Mouse (Mus musculus): ENCODE data around the gene Bicdl1.
A peak's percentile ranks its signal among the peaks of the same experiment; 100 is the strongest.
"Not testable (repeated sequence)": the region's sequence is repeated elsewhere in the genome, so short reads cannot be mapped to it uniquely, and the experiment has no call there.

The Bicdl1 gene

GRCm38 (mm10) chr5:115731001-115731731 lies at the start of gene Bicdl1:
TSS of gene Bicdl1 (minus strand) at chr5:115731621.
- DNase-seq (ENCODE audit: low spot score) = peak; percentile 81

GRCm38 (mm10) chr5:115776911-115777310 lies 45.5 kb upstream of the Bicdl1 start:
- no peak for DNase-seq (ENCODE audit: low spot score)

- no peak for DNase-seq (ENCODE audit: low spot score)
Measured at GRCm38 (mm10) chr5:115775350-115775749, 43.9 kb upstream of the Bicdl1 start.

- no peak for DNase-seq (ENCODE audit: low spot score)
Measured at GRCm38 (mm10) chr5:115770048-115770447, 38.6 kb upstream of the Bicdl1 start.

- no peak for DNase-seq (ENCODE audit: low spot score)
Measured at GRCm38 (mm10) chr5:115769116-115769515, 37.7 kb upstream of the Bicdl1 start.

- DNase-seq (ENCODE audit: low spot score) = no peak
Measured at GRCm38 (mm10) chr5:115766821-115767220, 35.4 kb upstream of the Bicdl1 start.

GRCm38 (mm10) chr5:115763981-115764380 lies 32.6 kb upstream of the Bicdl1 start:
- DNase-seq (ENCODE audit: low spot score) = no peak

- no peak for DNase-seq (ENCODE audit: low spot score)
Measured at GRCm38 (mm10) chr5:115760903-115761302, 29.5 kb upstream of the Bicdl1 start.

- no peak for DNase-seq (ENCODE audit: low spot score)
Measured at GRCm38 (mm10) chr5:115758431-115759180, 27.2 kb upstream of the Bicdl1 start.

- DNase-seq (ENCODE audit: low spot score) = no peak
Measured at GRCm38 (mm10) chr5:115757516-115757915, 26.1 kb upstream of the Bicdl1 start.

- DNase-seq (ENCODE audit: low spot score) = no peak
Measured at GRCm38 (mm10) chr5:115755501-115755900, 24.1 kb upstream of the Bicdl1 start.

GRCm38 (mm10) chr5:115754831-115755230 lies 23.4 kb upstream of the Bicdl1 start:
- DNase-seq (ENCODE audit: low spot score) = peak; percentile 3

- no peak for DNase-seq (ENCODE audit: low spot score)
Measured at GRCm38 (mm10) chr5:115752883-115753282, 21.5 kb upstream of the Bicdl1 start.

- not testable (repeated sequence) for DNase-seq (ENCODE audit: low spot score)
Measured at GRCm38 (mm10) chr5:115751916-115752315, 20.5 kb upstream of the Bicdl1 start.

GRCm38 (mm10) chr5:115748316-115748715 lies 16.9 kb upstream of the Bicdl1 start:
- DNase-seq (ENCODE audit: low spot score) = no peak

- no peak for DNase-seq (ENCODE audit: low spot score)
Measured at GRCm38 (mm10) chr5:115745319-115745718, 13.9 kb upstream of the Bicdl1 start.

- no peak for DNase-seq (ENCODE audit: low spot score)
Measured at GRCm38 (mm10) chr5:115738032-115738431, 6.6 kb upstream of the Bicdl1 start.

- no peak for DNase-seq (ENCODE audit: low spot score)
Measured at GRCm38 (mm10) chr5:115734570-115734969, 3.1 kb upstream of the Bicdl1 start.

- peak; percentile 38 for DNase-seq (ENCODE audit: low spot score)
Measured at GRCm38 (mm10) chr5:115732849-115733216, 1.4 kb upstream of the Bicdl1 start.

- peak; percentile 90 for DNase-seq (ENCODE audit: low spot score)
Measured at GRCm38 (mm10) chr5:115732176-115732848, 891 bp upstream of the Bicdl1 start.

GRCm38 (mm10) chr5:115731732-115732175 lies 333 bp upstream of the Bicdl1 start:
- no peak for DNase-seq (ENCODE audit: low spot score)

- no peak for DNase-seq (ENCODE audit: low spot score)
Measured at GRCm38 (mm10) chr5:115730314-115730713, 1.1 kb downstream of the Bicdl1 start.

GRCm38 (mm10) chr5:115726581-115726980 lies 4.8 kb downstream of the Bicdl1 start:
- DNase-seq (ENCODE audit: low spot score) = no peak

Measured in lung, postnatal 25 days (tissue).